Mouse (Mus musculus) heart, adult 2 months (tissue): ENCODE measurements around the gene Pax7. TPM values are rescaled to one million over a fixed set of nuclear protein-coding genes. Genes with fewer than 3 reads are reported as not detected.

Source experiments
- DNase-seq, 2 experiments: peaks; one replicate each; pipeline ENCODE4 v3.0.0; 2021
- H3K27ac ChIP-seq: fragments of 200-600 bp; 2 replicates; pipeline ENCODE4 v1.8.1; 2022
- H3K27me3 ChIP-seq: fragments of 200-500 bp; 2 replicates; pipeline ENCODE4 v1.6.1; 2012; ENCODE audit warnings: mild to moderate bottlenecking, low read length, inconsistent platforms, mixed read lengths; ENCODE audit not compliant: control insufficient read depth, insufficient read depth
- H3K36me3 ChIP-seq: fragments of 200-500 bp; 2 replicates; pipeline ENCODE4 v1.6.1; 2012; ENCODE audit warnings: low read length, inconsistent platforms; ENCODE audit not compliant: control insufficient read depth, insufficient read depth
- H3K4me1 ChIP-seq: fragments of 200-500 bp; 2 replicates; pipeline ENCODE4 v1.6.1; 2011; ENCODE audit warnings: low read length; ENCODE audit not compliant: control insufficient read depth, insufficient read depth
- H3K4me3 ChIP-seq: fragments of 200-600 bp; 2 replicates; pipeline ENCODE4 v1.8.1; 2022
- H3K79me2 ChIP-seq: fragments of 200-500 bp; replicated peaks from 2 replicates; pipeline ENCODE4 v1.6.1; 2012; ENCODE audit warnings: mild to moderate bottlenecking, inconsistent platforms, low read length, moderate library complexity, mixed read lengths; ENCODE audit not compliant: control insufficient read depth, insufficient read depth
- H3K9ac ChIP-seq: fragments of 200-500 bp; 2 replicates; pipeline ENCODE4 v1.6.1; 2012; ENCODE audit warnings: low read depth, mild to moderate bottlenecking, control low read depth, inconsistent platforms, low read length, mixed read lengths
- CTCF ChIP-seq: fragments of 200-600 bp; IDR thresholded peaks from 2 replicates; pipeline ENCODE4 v1.8.1; 2022; ENCODE audit warnings: antibody characterized with exemption, mild to moderate bottlenecking, moderate library complexity
- EP300 ChIP-seq: fragments of 200-500 bp; IDR thresholded peaks from 2 replicates; pipeline ENCODE4 v1.6.1; 2011; ENCODE audit warnings: low read depth, low read length, control low read depth; ENCODE audit not compliant: insufficient read depth
- POLR2A ChIP-seq: fragments of 200-500 bp; IDR thresholded peaks from 2 replicates; pipeline ENCODE4 v1.6.1; 2011; ENCODE audit warnings: mild to moderate bottlenecking, low read depth, low read length, control low read depth; ENCODE audit not compliant: insufficient read depth
- WGBS: fragments of 180-500 bp; shearing (Covaris S2); methylation state at CpG from one replicate; pipeline ENCODE4 v1.1.7; 2018; 5-methylcytosine and 5-hydroxymethylcytosine counted together
- intact Hi-C: fragments of 180-260 bp; cut with DNase I; formaldehyde crosslinking; loops from one replicate; pipeline ENCODE4 v1.15.1; 2025
- polyA plus RNA-seq: library from polyadenylated mRNA; depleted of rRNA; stranded (reverse); fragments of >200 nt; gene quantifications from 2 replicates; pipeline ENCODE4 v1.2.3, GENCODE M21; 2012
- total RNA-seq, 2 experiments: library from RNA; stranded (reverse); gene quantifications; 2 replicates each; pipeline ENCODE4 v1.2.3; 2021

Pax7 gene
- total and polyA plus RNA-seq, 3 experiments: not detected

- intact Hi-C loops: no loop called here
- no peaks in the 10 kb centered on the region for H3K79me2 ChIP-seq
- no peak overlapping the region for H3K27ac ChIP-seq
- 9% methylated on average over 9 of the region's 9 CpGs for WGBS
- no peak for DNase-seq
- peaks cover 2% of the 10 kb centered on the region for H3K27me3 ChIP-seq
- no peak for TF ChIP-seq EP300
- no peak for TF ChIP-seq CTCF
- TF ChIP-seq POLR2A: no peak
- H3K9ac ChIP-seq: no peak overlapping the region
- H3K4me1 ChIP-seq: no peaks in the 10 kb centered on the region
- H3K4me3 ChIP-seq: no peak overlapping the region
- no peaks in the 10 kb centered on the region for H3K36me3 ChIP-seq
Measured at GRCm38 (mm10) chr4:139771125-139771631, 62.1 kb downstream of the Pax7 start.

GRCm38 (mm10) chr4:139767823-139768222 is 65.5 kb downstream of the Pax7 start:
- intact Hi-C loops: no loop called here
- no peak for DNase-seq
- Histone ChIP-seq H3K27ac (no peak overlapping the region), H3K79me2 (no peaks in the 10 kb centered on the region), H3K4me1 (no peaks in the 10 kb centered on the region), H3K9ac (no peak overlapping the region), H3K36me3 (no peaks in the 10 kb centered on the region), H3K27me3 (peaks cover 2% of the 10 kb centered on the region), H3K4me3 (no peak overlapping the region)
- no peak for TF ChIP-seq EP300
- TF ChIP-seq CTCF: no peak
- 24% methylated on average over 5 of the region's 5 CpGs for WGBS

GRCm38 (mm10) chr4:139767115-139767718 is 66.1 kb downstream of the Pax7 start:
- Histone ChIP-seq H3K27me3 (peaks cover 2% of the 10 kb centered on the region), H3K36me3 (no peaks in the 10 kb centered on the region), H3K4me1 (no peaks in the 10 kb centered on the region), H3K79me2 (no peaks in the 10 kb centered on the region), H3K9ac (no peak overlapping the region), H3K27ac (no peak overlapping the region), H3K4me3 (no peak overlapping the region)
- intact Hi-C loops: no loop called here
- TF ChIP-seq CTCF (no peak), EP300 (no peak), POLR2A (no peak)
- DNase-seq: no peak
- 5% methylated on average over 18 of the region's 18 CpGs for WGBS

- Histone ChIP-seq H3K4me1 (no peaks in the 10 kb centered on the region), H3K36me3 (no peaks in the 10 kb centered on the region), H3K9ac (no peak overlapping the region), H3K27me3 (0 out of 2 replicates have a peak, but pooled peaks cover 1% of the 10 kb centered on the region), H3K4me3 (no peak overlapping the region), H3K79me2 (no peaks in the 10 kb centered on the region), H3K27ac (no peak overlapping the region)
- WGBS: 6% methylated on average over 13 of the region's 13 CpGs
- TF ChIP-seq CTCF: no peak
- no peak for TF ChIP-seq POLR2A
- no peak for TF ChIP-seq EP300
- intact Hi-C loops: no loop called here
- no peak for DNase-seq
Measured at GRCm38 (mm10) chr4:139761911-139762310, 71.4 kb downstream of the Pax7 start.

GRCm38 (mm10) chr4:139760736-139761135 is 72.6 kb downstream of the Pax7 start:
- intact Hi-C loops: no loop called here
- Histone ChIP-seq H3K27me3 (peaks cover 3% of the 10 kb centered on the region; the same call in 1 of the 2 replicates), H3K4me3 (no peak overlapping the region), H3K36me3 (no peaks in the 10 kb centered on the region), H3K9ac (no peak overlapping the region), H3K79me2 (no peaks in the 10 kb centered on the region), H3K27ac (no peak overlapping the region), H3K4me1 (no peaks in the 10 kb centered on the region)
- 58% methylated on average over 11 of the region's 11 CpGs for WGBS
- DNase-seq: no peak
- TF ChIP-seq POLR2A: no peak

- no peak for TF ChIP-seq CTCF
- no peak for TF ChIP-seq POLR2A
- no peak for TF ChIP-seq EP300
- no peaks in the 10 kb centered on the region for H3K79me2 ChIP-seq
- intact Hi-C loops: no loop called here
- H3K27ac ChIP-seq: no peak overlapping the region
- 13% methylated on average over 17 of the region's 17 CpGs for WGBS
- DNase-seq: no peak
- H3K4me1 ChIP-seq: no peaks in the 10 kb centered on the region
- H3K27me3 ChIP-seq: peaks cover 3% of the 10 kb centered on the region
- no peak overlapping the region for H3K4me3 ChIP-seq
- no peak overlapping the region for H3K9ac ChIP-seq
- H3K36me3 ChIP-seq: no peaks in the 10 kb centered on the region
Measured at GRCm38 (mm10) chr4:139758512-139759340, 74.6 kb downstream of the Pax7 start.
